Mouse (Mus musculus): ENCODE results near the gene Fbxw5. TPM values are rescaled to one million over a fixed set of nuclear protein-coding genes. Genes with fewer than 3 reads are reported as not detected.
A peak's percentile ranks its signal among the peaks of the same experiment; 100 is the strongest.

Fbxw5 gene
- polyA plus RNA-seq, 1 experiment, result 59.2 TPM

- no peak overlapping the region for H3K4me3 ChIP-seq (ENCODE audit: control insufficient read depth, insufficient read depth, low read length)
- peaks cover 29% of the 10 kb centered on the region for H3K4me1 ChIP-seq (replicated peaks; ENCODE audit: control insufficient read depth, insufficient read depth, low read length)
- H3K27ac ChIP-seq (ENCODE audit: control insufficient read depth, insufficient read depth, low read length), result no peak overlapping the region
- no peak for DNase-seq
- TF ChIP-seq CTCF (IDR thresholded peaks at IDR 0.05; ENCODE audit: borderline replicate concordance, control insufficient read depth, extremely low read depth, insufficient read depth, low read length, poor library complexity) (no peak), POLR2A (IDR thresholded peaks at IDR 0.05; ENCODE audit: control insufficient read depth, extremely low read depth, insufficient read depth, low read length, poor library complexity) (no peak)
- H3K27me3 ChIP-seq (ENCODE audit: control insufficient read depth, insufficient read depth, low read length), result no peaks in the 10 kb centered on the region
- H3K36me3 ChIP-seq (ENCODE audit: control insufficient read depth, insufficient read depth, low read length), result no peaks in the 10 kb centered on the region
- WGBS, result 86% methylated on average over 15 of the region's 15 CpGs
Observed at GRCm38 (mm10) chr2:25498622-25499478, 1.7 kb upstream of the Fbxw5 start.

DNA sequence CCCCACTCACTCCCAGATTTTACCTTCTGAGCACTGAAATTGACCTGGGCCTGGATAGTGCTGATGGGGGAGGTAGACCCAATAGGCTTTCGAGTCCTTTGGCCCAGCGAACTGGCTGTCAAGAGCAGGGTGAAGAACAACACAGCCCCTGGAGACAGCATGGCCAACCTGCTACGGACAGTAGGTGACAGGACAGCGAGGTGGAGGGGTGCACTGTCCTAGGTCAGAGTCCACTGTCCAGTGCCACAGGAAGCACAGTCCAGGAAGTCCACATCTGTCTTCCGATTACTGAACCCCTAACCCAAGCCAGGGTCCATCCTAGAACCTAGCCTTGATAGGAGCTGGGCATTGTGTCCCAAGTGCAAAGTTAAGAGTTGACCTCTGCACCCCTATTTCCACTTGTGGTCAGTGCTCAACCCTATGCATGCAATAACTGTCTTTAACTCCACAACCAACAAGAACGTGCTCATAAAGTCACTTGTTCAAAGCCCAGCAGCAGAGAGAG lies 427 bp upstream of the Fbxw5 start:
- no peak for DNase-seq
- no peak for TF ChIP-seq POLR2A (IDR thresholded peaks at IDR 0.05; ENCODE audit: control insufficient read depth, extremely low read depth, insufficient read depth, low read length, poor library complexity)
- no peak for TF ChIP-seq CTCF (IDR thresholded peaks at IDR 0.05; ENCODE audit: borderline replicate concordance, control insufficient read depth, extremely low read depth, insufficient read depth, low read length, poor library complexity)
- Histone ChIP-seq H3K27ac (ENCODE audit: control insufficient read depth, insufficient read depth, low read length) (peak overlapping the region; percentile 33; the same call in 1 of the 2 replicates), H3K4me1 (replicated peaks; ENCODE audit: control insufficient read depth, insufficient read depth, low read length) (peaks cover 29% of the 10 kb centered on the region), H3K36me3 (ENCODE audit: control insufficient read depth, insufficient read depth, low read length) (0 out of 2 replicates have a peak, but pooled peaks cover 3% of the 10 kb centered on the region), H3K27me3 (ENCODE audit: control insufficient read depth, insufficient read depth, low read length) (no peaks in the 10 kb centered on the region), H3K4me3 (ENCODE audit: control insufficient read depth, insufficient read depth, low read length) (peak overlapping the region; percentile 47)
- WGBS, result 69% methylated on average over 6 of the region's 6 CpGs

GRCm38 (mm10) chr2:25501593-25502486 lies 1.3 kb downstream of the Fbxw5 start, which contains the start of gene C8g:
Gene C8g (minus strand): TSS chr2:25501719.
- TF ChIP-seq POLR2A (IDR thresholded peaks at IDR 0.05; ENCODE audit: control insufficient read depth, extremely low read depth, insufficient read depth, low read length, poor library complexity) (no peak), CTCF (IDR thresholded peaks at IDR 0.05; ENCODE audit: borderline replicate concordance, control insufficient read depth, extremely low read depth, insufficient read depth, low read length, poor library complexity) (0 out of 2 replicates have a peak, but pooled peaks have one; percentile 23)

GRCm38 (mm10) chr2:25502726-25503125 lies 2.2 kb downstream of the Fbxw5 start:
- 97% methylated on average over 3 of the region's 3 CpGs for WGBS
- Histone ChIP-seq H3K27me3 (ENCODE audit: control insufficient read depth, insufficient read depth, low read length) (no peaks in the 10 kb centered on the region), H3K4me1 (replicated peaks; ENCODE audit: control insufficient read depth, insufficient read depth, low read length) (peaks cover 22% of the 10 kb centered on the region), H3K4me3 (ENCODE audit: control insufficient read depth, insufficient read depth, low read length) (no peak overlapping the region), H3K36me3 (ENCODE audit: control insufficient read depth, insufficient read depth, low read length) (0 out of 2 replicates have a peak, but pooled peaks cover 3% of the 10 kb centered on the region), H3K27ac (ENCODE audit: control insufficient read depth, insufficient read depth, low read length) (no peak overlapping the region)
- DNase-seq, result no peak
- TF ChIP-seq CTCF (IDR thresholded peaks at IDR 0.05; ENCODE audit: borderline replicate concordance, control insufficient read depth, extremely low read depth, insufficient read depth, low read length, poor library complexity), result no peak
- TF ChIP-seq POLR2A (IDR thresholded peaks at IDR 0.05; ENCODE audit: control insufficient read depth, extremely low read depth, insufficient read depth, low read length, poor library complexity), result no peak

More at GRCm38 (mm10) chr2:25501593-25502486, 1.3 kb downstream of the Fbxw5 start, which contains the start of gene C8g:
- Histone ChIP-seq H3K4me3 (ENCODE audit: control insufficient read depth, insufficient read depth, low read length) (peak within 1 kb of the TSS; percentile 97), H3K27me3 (ENCODE audit: control insufficient read depth, insufficient read depth, low read length) (no peaks in the 10 kb centered on the region), H3K4me1 (replicated peaks; ENCODE audit: control insufficient read depth, insufficient read depth, low read length) (peaks cover 29% of the 10 kb centered on the region), H3K36me3 (ENCODE audit: control insufficient read depth, insufficient read depth, low read length) (0 out of 2 replicates have a peak, but pooled peaks cover 3% of the 10 kb centered on the region), H3K27ac (ENCODE audit: control insufficient read depth, insufficient read depth, low read length) (peak within 1 kb of the TSS; percentile 25; the same call in 1 of the 2 replicates)
- no peak for DNase-seq
- 82% methylated on average over 20 of the region's 20 CpGs for WGBS

GRCm38 (mm10) chr2:25504538-25504937 lies 4.0 kb downstream of the Fbxw5 start:
- Histone ChIP-seq H3K27me3 (ENCODE audit: control insufficient read depth, insufficient read depth, low read length) (no peaks in the 10 kb centered on the region), H3K4me1 (replicated peaks; ENCODE audit: control insufficient read depth, insufficient read depth, low read length) (peaks cover 17% of the 10 kb centered on the region), H3K27ac (ENCODE audit: control insufficient read depth, insufficient read depth, low read length) (no peak overlapping the region), H3K36me3 (ENCODE audit: control insufficient read depth, insufficient read depth, low read length) (0 out of 2 replicates have a peak, but pooled peaks cover 3% of the 10 kb centered on the region), H3K4me3 (ENCODE audit: control insufficient read depth, insufficient read depth, low read length) (no peak overlapping the region)
- WGBS, result 56% methylated on average over 19 of the region's 19 CpGs
- DNase-seq, result no peak
- TF ChIP-seq CTCF (IDR thresholded peaks at IDR 0.05; ENCODE audit: borderline replicate concordance, control insufficient read depth, extremely low read depth, insufficient read depth, low read length, poor library complexity) (no peak), POLR2A (IDR thresholded peaks at IDR 0.05; ENCODE audit: control insufficient read depth, extremely low read depth, insufficient read depth, low read length, poor library complexity) (no peak)

- no peak for TF ChIP-seq POLR2A (IDR thresholded peaks at IDR 0.05; ENCODE audit: control insufficient read depth, extremely low read depth, insufficient read depth, low read length, poor library complexity)
- no peak for TF ChIP-seq CTCF (IDR thresholded peaks at IDR 0.05; ENCODE audit: borderline replicate concordance, control insufficient read depth, extremely low read depth, insufficient read depth, low read length, poor library complexity)
- Histone ChIP-seq H3K27me3 (ENCODE audit: control insufficient read depth, insufficient read depth, low read length) (no peaks in the 10 kb centered on the region), H3K4me1 (replicated peaks; ENCODE audit: control insufficient read depth, insufficient read depth, low read length) (peaks cover 16% of the 10 kb centered on the region), H3K4me3 (ENCODE audit: control insufficient read depth, insufficient read depth, low read length) (no peak overlapping the region), H3K27ac (ENCODE audit: control insufficient read depth, insufficient read depth, low read length) (no peak overlapping the region), H3K36me3 (ENCODE audit: control insufficient read depth, insufficient read depth, low read length) (0 out of 2 replicates have a peak, but pooled peaks cover 3% of the 10 kb centered on the region)
- 91% methylated on average over 1 of the region's 1 CpGs for WGBS
- no peak for DNase-seq
Observed at GRCm38 (mm10) chr2:25505000-25505399, 4.5 kb downstream of the Fbxw5 start.

Data from thymus, adult 2 months (tissue).